Mouse (Mus musculus): ENCODE measurements around the gene Ncs1. TPM values are rescaled to one million over a fixed set of nuclear protein-coding genes. Genes with fewer than 3 reads are reported as not detected.

Gene Ncs1
- polyA plus RNA-seq, 1 experiment from 2014 or later, result 29.4 TPM

DNA sequence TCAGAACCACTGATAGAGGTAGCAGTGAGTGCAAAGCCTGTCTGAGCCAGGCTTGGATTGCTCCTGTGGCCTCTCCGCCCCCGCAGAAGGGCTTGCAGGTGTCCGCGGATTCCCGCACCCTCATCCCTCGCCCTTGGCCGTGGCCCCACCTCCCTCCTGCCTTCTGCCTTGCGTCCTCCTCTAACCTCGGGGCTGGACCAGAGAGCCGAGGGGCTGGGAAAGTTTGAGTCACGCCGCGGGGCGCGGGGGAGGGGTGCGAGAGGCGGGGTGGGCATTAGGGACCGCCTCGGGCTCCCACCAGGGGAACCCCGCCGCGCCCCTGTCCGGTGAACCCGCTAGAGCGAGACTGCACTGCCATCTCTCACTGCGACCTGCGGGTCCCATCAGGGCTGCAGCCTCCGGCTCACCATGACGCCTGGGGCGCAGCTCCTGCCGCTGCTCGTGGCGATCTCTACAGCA is 68.4 kb downstream of the Ncs1 start, which contains the start of gene Hmcn2:
Gene Hmcn2 (plus strand): TSS at position 409 of the 459 bp plus-strand sequence.
- ATAC-seq (replicated peaks; ENCODE audit: extremely low read depth, insufficient read depth, low FRiP score), result no peak

DNA sequence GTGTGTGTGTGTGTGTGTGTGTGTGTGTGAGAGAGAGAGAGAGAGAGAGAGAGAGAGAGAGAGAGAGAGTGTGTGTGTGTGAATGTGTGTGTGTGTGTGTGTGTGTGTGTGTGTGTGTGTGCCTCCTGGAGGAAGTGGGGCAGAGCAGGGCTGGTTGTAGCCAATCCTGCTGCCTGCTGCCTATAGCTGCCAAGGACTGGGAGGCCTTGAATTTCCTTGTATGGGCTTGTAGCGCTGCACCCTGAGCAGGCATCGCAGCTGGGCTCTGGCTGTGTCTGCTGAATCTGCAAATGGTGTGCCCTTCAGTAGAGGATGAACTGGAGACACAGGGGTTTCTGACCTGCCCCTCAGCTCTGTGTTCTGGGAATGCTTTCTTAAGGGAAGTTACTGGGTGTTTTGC is 72.5 kb downstream of the Ncs1 start:
- no peak overlapping the region for H3K4me2 ChIP-seq (ENCODE audit: low read depth, low read length)
- peak; percentile 67 for ATAC-seq (replicated peaks; ENCODE audit: extremely low read depth, insufficient read depth, low FRiP score)
- H3K27ac ChIP-seq (ENCODE audit: low read length), result no peak overlapping the region
- H3K9ac ChIP-seq (ENCODE audit: low read length), result no peak overlapping the region
- H3K4me3 ChIP-seq (ENCODE audit: low read length), result no peak overlapping the region
- no peaks in the 10 kb centered on the region for H3K9me3 ChIP-seq (replicated peaks; ENCODE audit: control insufficient read depth, low read length)
- no peaks in the 10 kb centered on the region for H3K36me3 ChIP-seq (ENCODE audit: control insufficient read depth, insufficient read depth)
- H3K4me1 ChIP-seq (ENCODE audit: control insufficient read depth, insufficient read depth, low read length), result no peaks in the 10 kb centered on the region
- 15% methylated on average over 2 of the region's 2 CpGs for WGBS
- H3K27me3 ChIP-seq (ENCODE audit: control insufficient read depth, insufficient read depth, low read length), result peaks cover 43% of the 10 kb centered on the region

More for the DNA sequence above, 68.4 kb downstream of the Ncs1 start, which contains the start of gene Hmcn2:
- Histone ChIP-seq H3K36me3 (ENCODE audit: control insufficient read depth, insufficient read depth) (no peaks in the 10 kb centered on the region), H3K27ac (ENCODE audit: low read length) (no peak within 1 kb of the TSS), H3K9me3 (replicated peaks; ENCODE audit: control insufficient read depth, low read length) (no peaks in the 10 kb centered on the region), H3K4me3 (ENCODE audit: low read length) (peak within 1 kb of the TSS; percentile 37), H3K4me1 (ENCODE audit: control insufficient read depth, insufficient read depth, low read length) (no peaks in the 10 kb centered on the region), H3K4me2 (ENCODE audit: low read depth, low read length) (peak within 1 kb of the TSS; percentile 60), H3K9ac (ENCODE audit: low read length) (0 out of 2 replicates have a peak within 1 kb of the TSS, but pooled peaks have one; percentile 11), H3K27me3 (ENCODE audit: control insufficient read depth, insufficient read depth, low read length) (peaks cover 65% of the 10 kb centered on the region)
- 2% methylated on average over 29 of the region's 33 CpGs for WGBS

DNA sequence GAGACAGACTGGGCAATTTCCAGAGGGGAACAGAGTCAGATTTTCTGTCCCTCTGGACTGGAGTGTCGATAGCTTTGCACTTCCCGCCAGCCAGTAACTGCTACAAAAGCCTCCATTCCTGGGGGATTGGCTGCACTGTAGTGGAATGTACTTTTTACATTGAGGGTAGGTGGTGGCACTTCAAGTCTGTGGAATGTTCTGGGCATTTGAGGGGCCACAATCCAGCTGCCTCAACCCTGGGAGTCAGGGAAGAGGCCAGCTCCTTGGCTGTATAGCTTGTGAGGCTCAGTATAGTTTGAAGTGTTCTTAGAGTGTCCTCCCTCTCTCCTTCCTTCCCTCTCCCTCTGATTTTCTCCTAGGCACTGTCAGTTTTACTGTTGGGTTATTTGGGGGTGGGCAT is 73.6 kb downstream of the Ncs1 start:
- Histone ChIP-seq H3K4me1 (ENCODE audit: control insufficient read depth, insufficient read depth, low read length) (no peaks in the 10 kb centered on the region; the same call in 1 of the 2 replicates), H3K27me3 (ENCODE audit: control insufficient read depth, insufficient read depth, low read length) (peaks cover 33% of the 10 kb centered on the region), H3K9ac (ENCODE audit: low read length) (no peak overlapping the region), H3K27ac (ENCODE audit: low read length) (no peak overlapping the region), H3K9me3 (replicated peaks; ENCODE audit: control insufficient read depth, low read length) (no peaks in the 10 kb centered on the region), H3K4me2 (ENCODE audit: low read depth, low read length) (no peak overlapping the region), H3K36me3 (ENCODE audit: control insufficient read depth, insufficient read depth) (no peaks in the 10 kb centered on the region), H3K4me3 (ENCODE audit: low read length) (no peak overlapping the region)
- no peak for ATAC-seq (replicated peaks; ENCODE audit: extremely low read depth, insufficient read depth, low FRiP score)
- WGBS, result 69% methylated on average over 2 of the region's 2 CpGs

DNA sequence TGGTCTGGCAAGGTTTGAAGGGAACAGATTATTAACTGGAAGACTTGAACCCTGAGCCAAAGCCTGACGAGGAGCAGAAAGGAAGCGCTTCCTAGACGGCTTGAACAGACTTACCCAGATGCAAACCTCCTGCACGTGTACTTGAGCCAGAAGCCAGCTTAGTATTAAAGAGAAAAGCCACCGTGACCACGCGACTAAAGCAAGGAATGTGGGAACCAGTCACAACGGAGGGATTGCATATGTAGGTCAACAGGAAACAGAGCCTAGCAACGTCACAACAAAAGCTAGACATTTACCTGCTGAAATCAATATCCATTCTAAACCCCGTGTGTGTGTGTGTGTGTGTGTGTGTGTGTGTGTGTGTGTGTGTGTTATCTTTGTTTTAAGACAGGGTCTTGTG is 81.6 kb downstream of the Ncs1 start:
- H3K9me3 ChIP-seq (replicated peaks; ENCODE audit: control insufficient read depth, low read length), result no peaks in the 10 kb centered on the region
- 66% methylated on average over 10 of the region's 10 CpGs for WGBS
- ATAC-seq (replicated peaks; ENCODE audit: extremely low read depth, insufficient read depth, low FRiP score), result no peak

DNA sequence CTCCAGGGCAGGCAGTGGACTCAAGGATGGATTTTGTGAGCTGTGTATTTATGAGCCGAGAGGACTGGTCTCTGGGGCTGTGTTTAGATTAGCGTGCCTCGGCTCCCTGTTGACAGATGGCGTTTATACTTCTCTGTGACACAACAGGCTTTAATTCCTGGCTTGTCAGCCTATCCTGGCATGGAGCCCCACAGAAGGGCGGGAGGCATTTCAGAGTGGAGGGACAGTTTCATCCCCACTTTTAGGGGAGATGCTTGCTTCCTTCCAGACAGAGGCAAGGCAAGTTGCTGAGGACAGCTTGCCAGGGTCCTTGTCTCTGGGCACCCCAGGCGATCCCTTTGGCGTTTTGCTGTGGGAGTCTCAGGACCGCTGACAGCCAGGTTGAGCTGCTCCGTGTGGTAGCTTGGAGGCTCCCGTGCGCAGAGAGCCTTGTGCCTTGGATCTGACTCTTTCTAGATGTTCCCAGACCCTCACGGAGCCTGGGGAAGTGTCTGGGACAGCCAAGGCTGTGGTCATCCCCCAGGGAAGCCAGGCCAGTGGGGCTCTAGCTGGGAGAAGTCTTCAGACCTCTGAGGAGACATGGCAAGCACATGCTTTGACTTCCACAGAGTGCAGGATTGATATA is 92.2 kb downstream of the Ncs1 start:
- Histone ChIP-seq H3K4me2 (ENCODE audit: low read depth, low read length) (no peak overlapping the region), H3K27ac (ENCODE audit: low read length) (no peak overlapping the region), H3K36me3 (ENCODE audit: control insufficient read depth, insufficient read depth) (no peaks in the 10 kb centered on the region), H3K9ac (ENCODE audit: low read length) (no peak overlapping the region), H3K4me1 (ENCODE audit: control insufficient read depth, insufficient read depth, low read length) (peaks cover 42% of the 10 kb centered on the region), H3K4me3 (ENCODE audit: low read length) (no peak overlapping the region), H3K9me3 (replicated peaks; ENCODE audit: control insufficient read depth, low read length) (no peaks in the 10 kb centered on the region), H3K27me3 (ENCODE audit: control insufficient read depth, insufficient read depth, low read length) (peaks cover 14% of the 10 kb centered on the region)
- 27% methylated on average over 12 of the region's 12 CpGs for WGBS
- ATAC-seq (replicated peaks; ENCODE audit: extremely low read depth, insufficient read depth, low FRiP score), result peak; percentile 24; the same call in 1 of the 2 replicates

More for the DNA sequence above, 81.6 kb downstream of the Ncs1 start:
- no peak overlapping the region for H3K4me2 ChIP-seq (ENCODE audit: low read depth, low read length)
- no peak overlapping the region for H3K9ac ChIP-seq (ENCODE audit: low read length)
- H3K27ac ChIP-seq (ENCODE audit: low read length), result no peak overlapping the region
- no peaks in the 10 kb centered on the region for H3K36me3 ChIP-seq (ENCODE audit: control insufficient read depth, insufficient read depth)
- H3K27me3 ChIP-seq (ENCODE audit: control insufficient read depth, insufficient read depth, low read length), result no peaks in the 10 kb centered on the region
- no peak overlapping the region for H3K4me3 ChIP-seq (ENCODE audit: low read length)
- peaks cover 4% of the 10 kb centered on the region for H3K4me1 ChIP-seq (ENCODE audit: control insufficient read depth, insufficient read depth, low read length)

DNA sequence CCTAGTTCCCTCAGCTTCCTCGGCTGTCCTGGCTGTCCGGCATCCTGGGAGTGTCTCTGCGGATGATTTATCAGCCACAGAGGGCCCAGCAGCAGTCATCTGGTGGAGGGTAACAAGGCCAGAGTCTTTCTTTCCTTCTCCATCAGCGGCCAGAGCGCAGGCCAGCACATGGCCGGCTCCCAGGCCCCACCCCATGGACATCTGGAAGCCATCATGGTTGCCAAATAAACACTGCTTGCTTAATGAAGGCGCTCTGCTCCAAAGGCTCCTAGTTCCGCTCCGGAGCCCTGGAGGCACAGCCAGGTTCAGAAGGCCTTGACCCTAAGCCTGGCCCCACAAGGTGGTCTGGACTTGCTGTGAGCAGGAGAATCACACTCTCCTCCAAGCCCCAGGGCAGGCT is 94.2 kb downstream of the Ncs1 start:
- Histone ChIP-seq H3K27ac (ENCODE audit: low read length) (no peak overlapping the region), H3K36me3 (ENCODE audit: control insufficient read depth, insufficient read depth) (no peaks in the 10 kb centered on the region), H3K9ac (ENCODE audit: low read length) (no peak overlapping the region), H3K4me1 (ENCODE audit: control insufficient read depth, insufficient read depth, low read length) (peaks cover 36% of the 10 kb centered on the region), H3K4me2 (ENCODE audit: low read depth, low read length) (no peak overlapping the region), H3K27me3 (ENCODE audit: control insufficient read depth, insufficient read depth, low read length) (peaks cover 19% of the 10 kb centered on the region), H3K4me3 (ENCODE audit: low read length) (no peak overlapping the region), H3K9me3 (replicated peaks; ENCODE audit: control insufficient read depth, low read length) (peaks cover under 1% of the 10 kb centered on the region)
- ATAC-seq (replicated peaks; ENCODE audit: extremely low read depth, insufficient read depth, low FRiP score), result no peak
- WGBS, result 63% methylated on average over 9 of the region's 9 CpGs

DNA sequence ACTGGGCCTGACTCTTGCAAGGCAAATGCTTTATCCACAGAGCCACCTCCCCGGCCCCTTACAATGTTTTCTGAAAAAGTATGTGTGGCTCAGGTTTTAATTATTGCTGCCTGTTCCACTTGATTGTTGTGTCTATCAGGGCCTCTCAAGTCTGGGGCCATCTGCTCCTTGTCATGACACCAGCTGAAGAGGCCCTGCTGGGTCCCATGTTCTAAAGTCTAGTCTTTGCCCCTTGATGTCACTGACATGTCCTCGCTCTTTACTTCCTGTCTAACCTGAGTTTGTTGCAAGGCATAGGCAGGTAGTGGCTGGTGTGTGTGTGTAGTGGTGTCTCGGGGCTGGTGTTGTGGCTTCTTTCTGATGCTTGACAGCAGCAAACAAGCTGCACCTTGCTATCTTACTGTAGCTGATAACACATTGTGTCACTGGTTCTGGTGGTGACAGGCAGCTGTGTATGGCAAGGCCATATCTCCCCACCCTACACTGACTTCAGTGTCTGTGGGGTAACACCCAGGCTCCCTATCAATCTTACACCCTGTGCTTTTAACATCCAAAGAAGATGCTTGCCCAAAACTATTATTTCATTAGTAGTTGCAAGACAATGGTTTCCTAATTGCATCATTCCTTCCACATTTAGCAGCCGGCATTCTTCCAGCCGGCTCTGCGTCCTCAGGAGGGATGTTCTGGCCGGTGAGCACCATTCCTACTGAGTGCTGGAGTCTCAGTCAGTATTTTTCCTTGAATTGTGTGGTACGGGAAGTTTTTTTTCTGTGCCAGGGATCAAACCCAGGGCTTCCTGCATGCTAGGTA is 96.3 kb downstream of the Ncs1 start:
- H3K36me3 ChIP-seq (ENCODE audit: control insufficient read depth, insufficient read depth), result no peaks in the 10 kb centered on the region
- 29% methylated on average over 8 of the region's 8 CpGs for WGBS
- H3K27me3 ChIP-seq (ENCODE audit: control insufficient read depth, insufficient read depth, low read length), result peaks cover 19% of the 10 kb centered on the region
- H3K4me1 ChIP-seq (ENCODE audit: control insufficient read depth, insufficient read depth, low read length), result peaks cover 35% of the 10 kb centered on the region
- no peak overlapping the region for H3K9ac ChIP-seq (ENCODE audit: low read length)
- peak; percentile 88 for ATAC-seq (replicated peaks; ENCODE audit: extremely low read depth, insufficient read depth, low FRiP score)
- no peak overlapping the region for H3K4me3 ChIP-seq (ENCODE audit: low read length)
- H3K9me3 ChIP-seq (replicated peaks; ENCODE audit: control insufficient read depth, low read length), result peaks cover 4% of the 10 kb centered on the region
- 0 out of 2 replicates have a peak overlapping the region, but pooled peaks have one; percentile 4 for H3K4me2 ChIP-seq (ENCODE audit: low read depth, low read length)
- peak overlapping the region; percentile 63 for H3K27ac ChIP-seq (ENCODE audit: low read length)
